Mouse (Mus musculus) lung, adult 2 months (tissue): ENCODE results near the gene Gm1553. TPM values are rescaled to one million over a fixed set of nuclear protein-coding genes. Genes with fewer than 3 reads are reported as not detected.

Source experiments
- DNase-seq: peaks from one replicate; pipeline ENCODE4 v3.0.0; 2022
- H3K4me1 ChIP-seq: fragments of 200-500 bp; 2 replicates; pipeline ENCODE4 v1.6.1; 2011; ENCODE audit warnings: low read length; ENCODE audit not compliant: control insufficient read depth, insufficient read depth
- H3K4me3 ChIP-seq: fragments of 200-500 bp; replicated peaks from 2 replicates; pipeline ENCODE3; 2011; ENCODE audit warnings: low read depth, mild to moderate bottlenecking, control low read depth, low read length; ENCODE audit errors: extremely low read depth
- CTCF ChIP-seq: fragments of 200-500 bp; IDR thresholded peaks from 2 replicates; pipeline ENCODE4 v1.5.1; 2011; ENCODE audit warnings: mild to moderate bottlenecking, low read length, control low read depth; ENCODE audit not compliant: insufficient read depth
- POLR2A ChIP-seq: fragments of 200-500 bp; IDR thresholded peaks from 2 replicates; pipeline ENCODE4 v1.6.1; 2011; ENCODE audit warnings: low read depth, mild to moderate bottlenecking, control low read depth, low read length, borderline replicate concordance; ENCODE audit errors: extremely low read depth
- WGBS: fragments of 180-500 bp; shearing (Covaris S2); methylation state at CpG from one replicate; pipeline ENCODE4 v1.1.7; 2018; 5-methylcytosine and 5-hydroxymethylcytosine counted together
- polyA plus RNA-seq: library from polyadenylated mRNA; depleted of rRNA; stranded (reverse); fragments of >200 nt; gene quantifications from 2 replicates; pipeline ENCODE4 v1.2.3, GENCODE M21; 2012; rRNA removed

The Gm1553 gene
- not detected in 2 replicates for polyA plus RNA-seq

DNA sequence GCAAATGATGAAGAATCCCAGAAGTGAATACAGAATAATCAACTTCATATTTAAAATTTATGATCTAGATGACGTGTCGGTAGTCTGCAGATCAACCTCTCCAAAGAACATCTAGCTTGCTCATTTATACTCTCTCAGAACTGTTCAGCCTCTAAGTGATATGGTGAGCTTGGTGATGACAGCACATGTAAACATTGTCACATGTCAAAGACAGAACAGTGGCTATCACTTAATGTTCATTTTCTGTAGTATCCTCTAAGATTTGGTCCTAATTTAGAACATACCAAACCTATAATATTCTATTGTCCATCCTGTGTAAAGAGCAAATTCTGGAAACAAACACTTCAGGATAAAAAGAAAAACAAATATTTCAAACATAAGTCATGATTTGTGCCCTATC, at the start of gene Gm1553:
Gm1553 (minus strand) TSS at position 101 of the 400 bp plus-strand sequence.
- no peak for TF ChIP-seq CTCF
- TF ChIP-seq POLR2A: no peak
- H3K4me1 ChIP-seq: no peaks in the 10 kb centered on the region
- H3K4me3 ChIP-seq: no peak within 1 kb of the TSS
- WGBS: 82% methylated on average over 2 of the region's 2 CpGs
- DNase-seq: no peak

Other genes starting within 250 kb of the Gm1553 start
- not detected in 2 replicates for gene 4932415D10Rik, start 176.0 kb downstream of the Gm1553 start, polyA plus RNA-seq
- 0.25 and 0.69 TPM in 2 replicates for gene Gm4924, start 138.4 kb downstream of the Gm1553 start, polyA plus RNA-seq
- 22.3 and 37.2 TPM in 2 replicates for gene 1190007I07Rik, start 130.6 kb upstream of the Gm1553 start, polyA plus RNA-seq
- gene Tdg, start 137.2 kb upstream of the Gm1553 start, polyA plus RNA-seq: 13.6 and 20.5 TPM in 2 replicates
- gene Glt8d2, start 198.0 kb upstream of the Gm1553 start, polyA plus RNA-seq: 4.4 and 5.5 TPM in 2 replicates
- 6.9 and 9.3 TPM in 2 replicates for gene Hcfc2, start 203.5 kb upstream of the Gm1553 start, polyA plus RNA-seq